Mouse (Mus musculus): Measurements from ENCODE around the gene Olfr285. TPM values are rescaled to one million over a fixed set of nuclear protein-coding genes. Genes with fewer than 3 reads are reported as not detected.

Gene Olfr285
- not detected in 2 replicates for polyA plus RNA-seq (2015; fragmentation: Nextera tagmentation; extraction: Ambion mirVana)

- Histone ChIP-seq H3K9me3 (no peaks in the 10 kb centered on the region), H3K27me3 (no peaks in the 10 kb centered on the region), H3K9ac (no peak within 1 kb of the TSS), H3K27ac (replicated peaks) (no peak within 1 kb of the TSS), H3K4me2 (no peak within 1 kb of the TSS), H3K4me1 (replicated peaks) (no peaks in the 10 kb centered on the region), H3K4me3 (no peak within 1 kb of the TSS), H3K36me3 (no peaks in the 10 kb centered on the region)
- WGBS: 92% methylated on average over 5 of the region's 5 CpGs
- ATAC-seq (ENCODE audit: low read depth): no peak
Observed at GRCm38 (mm10) chr15:98317177-98317724, at the start of gene Olfr285. Gene Olfr285 (minus strand): TSS chr15:98317353.

GRCm38 (mm10) chr15:98340887-98341286, 23.7 kb upstream of the Olfr285 start, which contains the start of gene Olfr284:
Gene Olfr284 (minus strand): TSS chr15:98340987.
- H3K9me3 ChIP-seq: no peaks in the 10 kb centered on the region
- no peak for ATAC-seq (ENCODE audit: low read depth)
- no peak within 1 kb of the TSS for H3K4me2 ChIP-seq
- no peaks in the 10 kb centered on the region for H3K4me1 ChIP-seq (replicated peaks)
- H3K4me3 ChIP-seq: no peak within 1 kb of the TSS
- no peak within 1 kb of the TSS for H3K9ac ChIP-seq
- H3K36me3 ChIP-seq: no peaks in the 10 kb centered on the region
- 89% methylated on average over 8 of the region's 8 CpGs for WGBS
- H3K27me3 ChIP-seq: no peaks in the 10 kb centered on the region
- H3K27ac ChIP-seq (replicated peaks): no peak within 1 kb of the TSS

GRCm38 (mm10) chr15:98315703-98316102, 1.4 kb downstream of the Olfr285 start:
- Histone ChIP-seq H3K27me3 (no peaks in the 10 kb centered on the region), H3K4me1 (replicated peaks) (no peaks in the 10 kb centered on the region), H3K9ac (no peak overlapping the region), H3K27ac (replicated peaks) (no peak overlapping the region), H3K4me3 (no peak overlapping the region), H3K9me3 (no peaks in the 10 kb centered on the region), H3K36me3 (no peaks in the 10 kb centered on the region), H3K4me2 (no peak overlapping the region)
- no peak for ATAC-seq (ENCODE audit: low read depth)
- WGBS: 59% methylated on average over 6 of the region's 6 CpGs

GRCm38 (mm10) chr15:98295628-98296551, 21.3 kb downstream of the Olfr285 start, which contains the start of gene Zfp641:
Gene Zfp641 (minus strand): TSS chr15:98296161.
- Histone ChIP-seq H3K36me3 (no peaks in the 10 kb centered on the region), H3K27me3 (peaks cover 6% of the 10 kb centered on the region; the same call in 1 of the 2 replicates), H3K4me2 (peak within 1 kb of the TSS; percentile 82), H3K4me3 (peak within 1 kb of the TSS; percentile 62), H3K27ac (replicated peaks) (no peak within 1 kb of the TSS), H3K9me3 (peaks cover 10% of the 10 kb centered on the region; the same call in 1 of the 2 replicates), H3K9ac (peak within 1 kb of the TSS; percentile 85), H3K4me1 (replicated peaks) (peaks cover 8% of the 10 kb centered on the region)
- peak; percentile 85 for ATAC-seq (ENCODE audit: low read depth)
- WGBS: 2% methylated on average over 58 of the region's 60 CpGs

- WGBS: 90% methylated on average over 8 of the region's 8 CpGs
- Histone ChIP-seq H3K36me3 (peaks cover 4% of the 10 kb centered on the region; the same call in 1 of the 2 replicates), H3K9ac (no peak overlapping the region), H3K27me3 (peaks cover 6% of the 10 kb centered on the region; the same call in 1 of the 2 replicates), H3K9me3 (no peaks in the 10 kb centered on the region), H3K4me1 (replicated peaks) (peaks cover 8% of the 10 kb centered on the region), H3K4me2 (no peak overlapping the region), H3K4me3 (no peak overlapping the region), H3K27ac (replicated peaks) (no peak overlapping the region)
- ATAC-seq (ENCODE audit: low read depth): no peak
Observed at GRCm38 (mm10) chr15:98293651-98294050, 23.5 kb downstream of the Olfr285 start.

GRCm38 (mm10) chr15:98288566-98288965, 28.6 kb downstream of the Olfr285 start:
- Histone ChIP-seq H3K4me2 (no peak overlapping the region), H3K9me3 (no peaks in the 10 kb centered on the region), H3K27ac (replicated peaks) (no peak overlapping the region), H3K27me3 (no peaks in the 10 kb centered on the region), H3K4me3 (no peak overlapping the region), H3K4me1 (replicated peaks) (no peaks in the 10 kb centered on the region), H3K36me3 (peaks cover 17% of the 10 kb centered on the region), H3K9ac (no peak overlapping the region)
- WGBS: 73% methylated on average over 12 of the region's 12 CpGs
- no peak for ATAC-seq (ENCODE audit: low read depth)

GRCm38 (mm10) chr15:98286418-98286817, 30.7 kb downstream of the Olfr285 start:
- ATAC-seq (ENCODE audit: low read depth): no peak
- 80% methylated on average over 7 of the region's 7 CpGs for WGBS

More at GRCm38 (mm10) chr15:98286418-98286817, 30.7 kb downstream of the Olfr285 start:
- no peaks in the 10 kb centered on the region for H3K27me3 ChIP-seq
- no peak overlapping the region for H3K4me2 ChIP-seq
- peaks cover 17% of the 10 kb centered on the region for H3K36me3 ChIP-seq
- H3K4me1 ChIP-seq (replicated peaks): no peaks in the 10 kb centered on the region
- H3K9me3 ChIP-seq: no peaks in the 10 kb centered on the region
- no peak overlapping the region for H3K4me3 ChIP-seq
- no peak overlapping the region for H3K9ac ChIP-seq
- no peak overlapping the region for H3K27ac ChIP-seq (replicated peaks)

Other genes with a start within 250 kb of the Olfr285 start
- gene Pfkm, start 224.8 kb downstream of the Olfr285 start, polyA plus RNA-seq (2015; fragmentation: Nextera tagmentation; extraction: Ambion mirVana): 66.5 and 66.8 TPM in 2 replicates
- 20.3 and 23.4 TPM in 2 replicates for gene Senp1, start 223.6 kb downstream of the Olfr285 start, polyA plus RNA-seq (2015; fragmentation: Nextera tagmentation; extraction: Ambion mirVana)
- 57.5 and 63.8 TPM in 2 replicates for gene Asb8, start 151.7 kb downstream of the Olfr285 start, polyA plus RNA-seq (2015; fragmentation: Nextera tagmentation; extraction: Ambion mirVana)
- gene Ccdc184, start 150.2 kb downstream of the Olfr285 start, polyA plus RNA-seq (2015; fragmentation: Nextera tagmentation; extraction: Ambion mirVana): 50.1 and 50.4 TPM in 2 replicates
- not detected in 2 replicates for gene Olfr288, start 121.8 kb downstream of the Olfr285 start, polyA plus RNA-seq (2015; fragmentation: Nextera tagmentation; extraction: Ambion mirVana)
- not detected in 2 replicates for gene Gm44579, start 96.4 kb downstream of the Olfr285 start, polyA plus RNA-seq (2015; fragmentation: Nextera tagmentation; extraction: Ambion mirVana)
- 0.20 TPM in 1 of 2 replicates, not detected in the other for gene Olfr287, start 96.3 kb downstream of the Olfr285 start, polyA plus RNA-seq (2015; fragmentation: Nextera tagmentation; extraction: Ambion mirVana)
- not detected in 2 replicates for gene Olfr286, start 82.9 kb downstream of the Olfr285 start, polyA plus RNA-seq (2015; fragmentation: Nextera tagmentation; extraction: Ambion mirVana)
- not detected in 2 replicates for gene H1fnt, start 60.1 kb downstream of the Olfr285 start, polyA plus RNA-seq (2015; fragmentation: Nextera tagmentation; extraction: Ambion mirVana)
- 5.5 and 6.5 TPM in 2 replicates for gene Zfp641, start 21.2 kb downstream of the Olfr285 start, polyA plus RNA-seq (2015; fragmentation: Nextera tagmentation; extraction: Ambion mirVana)
- gene Olfr284, start 23.6 kb upstream of the Olfr285 start, polyA plus RNA-seq (2015; fragmentation: Nextera tagmentation; extraction: Ambion mirVana): not detected in 2 replicates
- not detected in 2 replicates for gene Olfr283, start 63.6 kb upstream of the Olfr285 start, polyA plus RNA-seq (2015; fragmentation: Nextera tagmentation; extraction: Ambion mirVana)
- not detected in 2 replicates for gene Olfr282, start 113.9 kb upstream of the Olfr285 start, polyA plus RNA-seq (2015; fragmentation: Nextera tagmentation; extraction: Ambion mirVana)
- not detected in 2 replicates for gene Olfr281, start 135.2 kb upstream of the Olfr285 start, polyA plus RNA-seq (2015; fragmentation: Nextera tagmentation; extraction: Ambion mirVana)
- gene OR5BS1P, start 152.5 kb upstream of the Olfr285 start, polyA plus RNA-seq (2015; fragmentation: Nextera tagmentation; extraction: Ambion mirVana): not detected in 2 replicates
- gene Lalba, start 165.4 kb upstream of the Olfr285 start, polyA plus RNA-seq (2015; fragmentation: Nextera tagmentation; extraction: Ambion mirVana): not detected in 2 replicates
- gene Olfr279, start 175.0 kb upstream of the Olfr285 start, polyA plus RNA-seq (2015; fragmentation: Nextera tagmentation; extraction: Ambion mirVana): not detected in 2 replicates
- gene Kansl2, start 216.9 kb upstream of the Olfr285 start, polyA plus RNA-seq (2015; fragmentation: Nextera tagmentation; extraction: Ambion mirVana): 132 and 147 TPM in 2 replicates

Measured in neural tube, embryonic 13.5 days (tissue).